Mouse (Mus musculus) embryonic facial prominence, embryonic 14.5 days (tissue): Measurements from ENCODE around the gene Thbs4. TPM values are rescaled to one million over a fixed set of nuclear protein-coding genes. Genes with fewer than 3 reads are reported as not detected.
A peak's percentile ranks its signal among the peaks of the same experiment; 100 is the strongest.
"Not testable (repeated sequence)": the region's sequence is repeated elsewhere in the genome, so short reads cannot be mapped to it uniquely, and the experiment has no call there.

Source experiments
- ATAC-seq: fragments of 200-750 bp; cut with Nextera tagmentation; 2 replicates; pipeline ENCODE4 v1.8.0; 2017; ENCODE audit warnings: low read depth, moderate number of reproducible peaks, moderate TSS enrichment
- DNase-seq: peaks from one replicate; pipeline ENCODE4 v3.0.0-alpha.2; 2015; ENCODE audit warnings: low spot score
- H3K27ac ChIP-seq: fragments of 300-500 bp; sonication (generic); replicated peaks from 2 replicates; pipeline ENCODE4 v1.5.1; 2014; ENCODE audit warnings: low read depth, mild to moderate bottlenecking, low read length, moderate library complexity
- H3K27me3 ChIP-seq: fragments of 300-500 bp; sonication (generic); replicated peaks from 2 replicates; pipeline ENCODE4 v1.6.1; 2014; ENCODE audit warnings: low read length; ENCODE audit not compliant: control insufficient read depth, insufficient read depth
- H3K36me3 ChIP-seq: fragments of 300-500 bp; sonication (generic); 2 replicates; pipeline ENCODE4 v1.6.1; 2014; ENCODE audit warnings: low read length, mixed read lengths; ENCODE audit not compliant: control insufficient read depth, insufficient read depth
- H3K4me1 ChIP-seq: fragments of 300-500 bp; sonication (generic); 2 replicates; pipeline ENCODE4 v1.6.1; 2014; ENCODE audit warnings: antibody characterized with exemption, low read length; ENCODE audit not compliant: control insufficient read depth, insufficient read depth
- H3K4me2 ChIP-seq: fragments of 300-500 bp; sonication (generic); 2 replicates; pipeline ENCODE4 v1.6.1; 2014; ENCODE audit warnings: low read depth, mild to moderate bottlenecking, low read length, moderate library complexity, mixed read lengths
- H3K4me3 ChIP-seq: fragments of 300-500 bp; sonication (generic); 2 replicates; pipeline ENCODE4 v1.5.1; 2014; ENCODE audit warnings: low read depth, mild to moderate bottlenecking, low read length
- H3K9ac ChIP-seq: fragments of 300-500 bp; sonication (generic); 2 replicates; pipeline ENCODE4 v1.6.1; 2014; ENCODE audit warnings: low read depth, mild to moderate bottlenecking, low read length, moderate library complexity, mixed read lengths
- H3K9me3 ChIP-seq: fragments of 300-500 bp; sonication (generic); 2 replicates; pipeline ENCODE4 v1.6.1; 2016; ENCODE audit warnings: low read length; ENCODE audit not compliant: control insufficient read depth
- WGBS: fragments of 180-500 bp; shearing (Covaris S2); extraction: QIAGEN DNeasy Blood & Tissue Kit; methylation state at CpG from one replicate; pipeline ENCODE4 v1.1.7; 2014; 5-methylcytosine and 5-hydroxymethylcytosine counted together
- polyA plus RNA-seq: library from polyadenylated mRNA; unstranded; fragments of >200 nt; fragmentation: Nextera tagmentation; extraction: Ambion mirVana; gene quantifications from 2 replicates; pipeline ENCODE4 v1.2.1, GENCODE M21; 2014

Thbs4 gene
- 56.8 and 64.8 TPM in 2 replicates for polyA plus RNA-seq

DNA sequence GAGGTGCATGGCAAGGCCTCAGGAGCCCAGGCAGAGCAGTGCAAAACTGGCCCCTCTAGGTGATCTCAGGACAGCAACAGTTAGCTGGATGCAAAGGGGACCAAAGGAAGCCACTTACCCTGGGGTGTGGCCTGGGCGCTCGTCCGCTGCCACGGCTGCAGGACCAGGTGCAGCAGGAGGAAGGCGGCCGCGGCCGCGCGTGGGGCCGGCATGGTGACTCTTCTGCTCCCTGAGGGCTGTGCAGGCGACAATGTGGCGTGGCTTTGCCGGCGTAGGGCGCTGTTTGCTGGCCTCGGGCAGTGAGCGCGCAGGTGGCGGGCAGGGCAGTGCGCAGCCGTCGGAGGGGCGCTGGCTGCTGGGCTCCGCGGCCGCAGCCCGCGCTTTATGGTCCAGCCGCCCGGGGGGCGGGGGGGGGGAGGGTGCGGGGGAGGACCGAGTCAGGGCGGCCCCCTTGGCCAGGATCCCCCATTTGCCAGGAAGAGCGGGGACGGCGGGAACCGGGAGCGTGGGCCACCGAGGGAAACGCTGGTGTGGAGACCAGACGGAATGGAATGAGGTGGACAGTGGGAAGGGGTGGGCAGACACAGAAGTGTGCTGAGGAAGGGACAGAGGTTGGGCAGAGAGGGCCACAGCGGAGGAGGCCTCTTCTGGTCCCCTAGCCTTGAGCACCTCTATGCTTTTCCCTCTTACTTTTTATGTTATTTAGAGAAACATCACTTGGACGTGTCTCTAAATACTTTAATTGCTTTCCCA lies at the start of gene Thbs4:
Gene Thbs4 (minus strand): TSS at position 357 of the 753 bp plus-strand sequence.
- Histone ChIP-seq H3K4me2 (peak within 1 kb of the TSS; percentile 74), H3K9ac (peak within 1 kb of the TSS; percentile 54), H3K27ac (peak within 1 kb of the TSS; percentile 21; the same call in 1 of the 2 replicates), H3K4me1 (peaks cover 4% of the 10 kb centered on the region; the same call in 1 of the 2 replicates), H3K4me3 (peak within 1 kb of the TSS; percentile 43), H3K27me3 (peaks cover 10% of the 10 kb centered on the region), H3K9me3 (no peaks in the 10 kb centered on the region), H3K36me3 (no peaks in the 10 kb centered on the region)
- ATAC-seq (peak; percentile 65; the same call in 1 of the 2 replicates), DNase-seq (no peak)
- WGBS = 10% methylated on average over 25 of the region's 45 CpGs

DNA sequence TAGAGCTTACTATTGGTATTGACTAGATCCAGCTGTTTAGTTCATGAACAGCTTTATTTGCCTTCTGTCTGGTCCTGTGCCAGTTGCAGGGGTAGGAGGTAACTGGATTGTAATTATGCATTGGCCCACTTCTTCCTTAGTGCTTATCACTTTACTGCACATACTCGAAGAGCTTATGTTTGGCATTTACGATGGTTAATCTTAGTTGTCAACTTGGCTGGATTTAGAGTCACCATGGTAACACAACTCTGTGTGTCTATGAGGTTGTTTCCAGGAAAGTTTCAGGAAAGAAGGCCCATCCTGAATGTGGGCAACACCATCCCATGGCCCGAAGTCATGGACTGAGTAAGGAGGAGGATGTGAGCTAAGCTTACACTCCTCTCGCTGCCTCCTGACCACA lies 38.5 kb upstream of the Thbs4 start:
- Histone ChIP-seq H3K36me3 (no peaks in the 10 kb centered on the region), H3K9ac (no peak overlapping the region), H3K4me2 (no peak overlapping the region), H3K4me1 (peaks cover 9% of the 10 kb centered on the region; the same call in 1 of the 2 replicates), H3K9me3 (no peaks in the 10 kb centered on the region), H3K27ac (no peak overlapping the region), H3K4me3 (no peak overlapping the region), H3K27me3 (no peaks in the 10 kb centered on the region)
- DNase-seq (no peak), ATAC-seq (no peak)
- 81% methylated on average over 4 of the region's 4 CpGs for WGBS

DNA sequence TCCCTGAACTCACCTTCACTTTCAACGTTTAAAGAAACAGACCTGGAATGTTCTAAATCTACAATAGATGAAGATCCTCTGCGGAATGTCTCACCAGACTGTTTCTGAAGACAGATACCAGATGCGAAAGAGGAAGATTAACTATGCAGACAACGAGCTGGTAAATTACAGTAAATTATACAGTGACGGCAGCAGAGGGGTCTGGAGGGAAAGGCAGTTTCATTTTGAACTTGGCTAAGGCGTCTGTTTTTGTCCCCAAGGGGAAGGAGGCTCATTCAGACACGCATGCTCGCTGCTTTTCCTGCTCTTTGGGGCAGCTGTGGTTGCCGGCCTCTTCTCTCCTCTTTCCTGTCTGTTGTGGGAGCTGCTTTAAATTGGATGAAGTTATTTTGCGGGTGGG lies 34.2 kb upstream of the Thbs4 start:
- H3K4me2 ChIP-seq = peak overlapping the region; percentile 33
- DNase-seq (peak; percentile 80), ATAC-seq (peak; percentile 88)
- H3K4me3 ChIP-seq = peak overlapping the region; percentile 1; the same call in 1 of the 2 replicates
- no peaks in the 10 kb centered on the region for H3K36me3 ChIP-seq
- H3K9ac ChIP-seq = no peak overlapping the region
- 35% methylated on average over 10 of the region's 10 CpGs for WGBS
- H3K9me3 ChIP-seq = no peaks in the 10 kb centered on the region
- H3K27ac ChIP-seq = peak overlapping the region; percentile 59
- peaks cover 9% of the 10 kb centered on the region; the same call in 1 of the 2 replicates for H3K4me1 ChIP-seq
- H3K27me3 ChIP-seq = no peaks in the 10 kb centered on the region

DNA sequence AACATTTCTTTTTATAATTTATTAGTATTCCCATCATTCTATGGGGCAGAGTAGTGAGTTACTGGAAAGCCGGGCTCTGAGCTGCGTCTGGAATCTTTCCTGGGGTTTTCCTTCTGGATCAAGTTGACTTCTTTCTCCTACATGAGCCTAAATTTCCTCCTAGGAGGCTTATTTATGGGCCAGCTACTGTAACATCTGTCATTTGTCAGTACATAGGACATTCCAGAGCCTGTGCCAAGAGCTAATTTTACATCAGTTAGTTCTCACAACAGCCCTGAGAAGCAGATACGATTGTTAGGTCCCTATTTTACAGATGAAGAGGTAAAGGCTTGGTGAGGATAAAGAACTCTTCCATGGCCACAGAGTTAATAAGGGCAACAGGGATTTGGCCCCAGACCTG lies 22.7 kb upstream of the Thbs4 start:
- H3K9me3 ChIP-seq = no peaks in the 10 kb centered on the region

DNA sequence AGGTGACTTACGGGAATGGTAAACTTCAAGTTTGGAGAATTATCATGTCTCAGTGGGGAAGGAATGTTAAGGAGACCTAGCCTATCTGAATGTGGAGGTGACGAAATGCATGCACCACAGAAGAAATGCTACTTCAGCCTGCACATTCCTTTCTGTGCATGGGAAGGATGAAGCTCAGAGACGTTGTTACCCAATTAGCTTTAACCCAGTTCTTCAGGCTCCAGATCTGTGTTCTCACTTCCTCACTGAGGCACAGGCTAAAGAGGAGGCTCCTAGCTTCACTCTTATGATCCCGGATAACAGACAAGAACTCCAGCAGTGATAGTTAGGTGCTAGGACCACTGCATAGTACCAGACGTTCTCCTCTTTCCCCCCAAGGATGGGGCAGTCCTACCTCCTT lies 21.7 kb upstream of the Thbs4 start:
- Histone ChIP-seq H3K4me3 (no peak overlapping the region), H3K9ac (no peak overlapping the region), H3K4me1 (no peaks in the 10 kb centered on the region), H3K9me3 (no peaks in the 10 kb centered on the region), H3K27ac (no peak overlapping the region), H3K27me3 (no peaks in the 10 kb centered on the region), H3K4me2 (no peak overlapping the region), H3K36me3 (no peaks in the 10 kb centered on the region)
- no peak for ATAC-seq
- WGBS = 84% methylated on average over 5 of the region's 5 CpGs
- DNase-seq = no peak

More for the DNA sequence above, 22.7 kb upstream of the Thbs4 start:
- DNase-seq (peak; percentile 53), ATAC-seq (no peak)
- Histone ChIP-seq H3K4me2 (no peak overlapping the region), H3K36me3 (no peaks in the 10 kb centered on the region), H3K27me3 (no peaks in the 10 kb centered on the region), H3K4me1 (no peaks in the 10 kb centered on the region), H3K9ac (no peak overlapping the region), H3K4me3 (no peak overlapping the region), H3K27ac (no peak overlapping the region)
- WGBS = 37% methylated on average over 3 of the region's 3 CpGs

DNA sequence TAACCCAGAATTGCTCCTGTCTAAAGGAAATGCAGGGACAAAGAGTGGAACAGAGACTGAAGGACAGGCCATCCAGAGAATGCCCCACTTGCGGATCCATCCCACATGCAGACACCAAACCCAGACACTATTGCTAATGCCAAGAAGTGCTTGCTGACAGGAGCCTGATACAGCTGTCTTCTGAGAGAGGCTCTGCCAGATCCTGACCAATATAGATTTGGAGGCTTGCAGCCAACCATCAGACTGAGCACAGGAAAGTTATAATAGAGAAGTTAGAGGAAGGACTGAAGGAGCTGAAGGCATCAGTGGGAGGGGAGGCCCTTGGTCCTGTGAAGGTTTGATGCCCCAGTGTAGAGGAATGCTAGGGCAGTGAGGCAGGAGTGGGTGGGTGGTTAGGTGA lies 16.0 kb upstream of the Thbs4 start:
- WGBS = 81% methylated on average over 1 of the region's 1 CpGs
- not testable (repeated sequence) for H3K36me3 ChIP-seq, H3K4me3 ChIP-seq, H3K4me1 ChIP-seq, H3K27ac ChIP-seq, ATAC-seq, DNase-seq, H3K9ac ChIP-seq, H3K4me2 ChIP-seq, H3K27me3 ChIP-seq, H3K9me3 ChIP-seq

DNA sequence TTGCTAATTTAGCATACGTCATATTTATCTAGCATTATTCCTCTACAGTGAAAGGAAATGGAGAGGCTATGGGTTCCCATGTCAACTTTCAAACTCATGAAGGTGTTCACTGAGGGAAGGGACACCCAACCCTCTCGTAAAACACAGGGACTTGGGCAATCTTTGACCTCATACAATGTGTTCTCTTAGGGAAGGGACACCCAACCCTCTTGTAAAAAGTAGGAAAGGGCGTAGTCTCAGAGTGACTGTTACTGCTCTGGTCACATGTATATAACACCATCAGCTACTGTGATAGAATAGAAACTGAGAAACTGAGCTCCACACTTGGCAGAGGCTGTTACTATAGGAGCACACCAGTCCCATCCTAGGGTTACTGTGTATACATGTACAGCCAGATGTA lies 13.2 kb upstream of the Thbs4 start:
- no peak overlapping the region for H3K4me2 ChIP-seq
- 87% methylated on average over 3 of the region's 3 CpGs for WGBS
- H3K27me3 ChIP-seq = no peaks in the 10 kb centered on the region
- no peaks in the 10 kb centered on the region for H3K9me3 ChIP-seq
- H3K36me3 ChIP-seq = no peaks in the 10 kb centered on the region
- no peaks in the 10 kb centered on the region for H3K4me1 ChIP-seq
- H3K27ac ChIP-seq = no peak overlapping the region
- ATAC-seq = no peak
- H3K4me3 ChIP-seq = no peak overlapping the region
- no peak overlapping the region for H3K9ac ChIP-seq
- no peak for DNase-seq

DNA sequence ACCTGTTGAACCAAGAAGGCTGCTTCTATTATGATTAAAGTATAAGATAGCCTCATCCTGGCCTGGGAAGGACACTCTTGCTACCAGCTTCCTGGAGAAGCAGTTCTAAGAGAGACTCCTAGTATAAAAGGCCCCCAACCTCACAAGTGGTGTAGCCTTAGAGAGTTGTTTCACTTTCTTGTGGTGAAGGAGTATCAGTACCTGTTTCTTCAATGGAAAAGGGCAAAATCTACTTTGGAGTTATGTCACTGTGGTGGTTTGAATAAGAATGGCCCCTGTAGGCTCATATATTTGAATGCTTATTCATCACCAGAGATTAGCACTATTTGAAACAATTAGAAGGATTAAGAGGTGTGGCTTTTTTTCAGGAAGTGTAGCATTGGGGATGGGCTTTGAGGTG lies 12.2 kb upstream of the Thbs4 start:
- Histone ChIP-seq H3K9ac (no peak overlapping the region), H3K4me3 (no peak overlapping the region), H3K36me3 (no peaks in the 10 kb centered on the region), H3K9me3 (no peaks in the 10 kb centered on the region), H3K27ac (no peak overlapping the region), H3K4me2 (no peak overlapping the region), H3K4me1 (no peaks in the 10 kb centered on the region), H3K27me3 (no peaks in the 10 kb centered on the region)
- DNase-seq = no peak
- ATAC-seq = no peak
